ENCODE assay signal across 8 mouse cellular contexts in the genomic region with DNA sequence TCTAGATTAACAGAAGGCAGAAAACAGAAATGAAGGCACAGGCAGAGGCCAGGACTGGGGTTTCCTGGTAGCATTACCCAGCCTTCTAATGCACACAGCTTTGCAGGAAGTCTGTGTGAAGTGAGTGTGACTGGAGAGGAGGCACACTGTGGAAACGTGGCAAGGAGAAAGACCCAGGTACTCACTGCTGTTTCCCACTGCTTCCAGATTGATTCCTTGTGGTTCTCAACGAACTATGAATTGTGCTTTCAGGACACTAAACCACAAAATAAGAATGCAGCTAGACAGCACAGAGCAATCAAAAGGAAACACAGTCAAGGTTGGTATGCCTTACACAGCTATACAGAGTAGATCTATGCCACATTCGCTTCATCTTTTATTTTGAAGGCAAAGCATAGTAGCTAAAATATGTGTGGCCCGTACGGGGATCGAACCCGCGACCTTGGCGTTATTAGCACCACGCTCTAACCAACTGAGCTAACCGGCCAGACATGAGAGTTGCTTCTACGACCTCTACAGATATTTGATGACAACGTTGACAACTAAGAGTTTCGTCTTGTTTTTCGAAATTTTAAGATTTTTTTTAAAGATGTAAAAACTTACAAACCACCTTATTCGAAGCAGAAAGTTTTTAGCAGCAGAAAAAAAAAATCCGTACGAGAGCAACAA.
DNase-seq lines count a peak whose midpoint lies in the region; ATAC-seq and TF ChIP-seq lines count a peak whose summit lies in the region.
"Not testable (repeated sequence)": the region's sequence is repeated elsewhere in the genome, so short reads cannot be mapped to it uniquely, and the experiment has no call there.

No protein-coding gene starts in this region.

- H3K27me3 ChIP-seq in ES-Bruce4 (ENCODE audit: control insufficient read depth, insufficient read depth, low read length, poor library complexity, severe bottlenecking); stomach, postnatal 0 days (ENCODE audit: control insufficient read depth, insufficient read depth, low read length): not testable (repeated sequence)
- H3K27me3 ChIP-seq in forebrain, embryonic 15.5 days: peaks cover 64% of the 10 kb centered on the region
- H3K27me3 ChIP-seq in hindbrain, embryonic 13.5 days: peaks cover 79% of the 10 kb centered on the region
- peaks cover 59% of the 10 kb centered on the region for H3K27me3 ChIP-seq in liver, embryonic 16.5 days (ENCODE audit: control insufficient read depth, insufficient read depth, low read depth, low read length)
- H3K27me3 ChIP-seq in midbrain, postnatal 0 days (ENCODE audit: insufficient read depth, low read length): peaks cover 47% of the 10 kb centered on the region

- peak overlapping the region; percentile 74 for H3K9ac ChIP-seq in ES-Bruce4 (ENCODE audit: low read depth, poor library complexity, severe bottlenecking)
- not testable (repeated sequence) for H3K9ac ChIP-seq in forebrain, embryonic 15.5 days (replicated peaks); hindbrain, embryonic 13.5 days; liver, embryonic 16.5 days (ENCODE audit: low read depth, low read length); midbrain, postnatal 0 days (replicated peaks; ENCODE audit: low read length, poor library complexity, severe bottlenecking); stomach, postnatal 0 days (ENCODE audit: low read length)

- not testable (repeated sequence) for TF ChIP-seq EP300 in ES-Bruce4 (IDR thresholded peaks at IDR 0.05; ENCODE audit: insufficient read depth, low read depth, low read length); stomach, postnatal 0 days (optimal IDR thresholded peaks at IDR 0.05)

- H3K9me3 ChIP-seq in ES-Bruce4 (replicated peaks; ENCODE audit: control insufficient read depth, insufficient read depth, low read length, poor library complexity, severe bottlenecking); forebrain, embryonic 15.5 days; hindbrain, embryonic 13.5 days; liver, embryonic 16.5 days (replicated peaks; ENCODE audit: control insufficient read depth, low read length); midbrain, postnatal 0 days (ENCODE audit: low read length); stomach, postnatal 0 days (ENCODE audit: control insufficient read depth, low read length): not testable (repeated sequence)

- H3K27ac ChIP-seq in ES-Bruce4 (ENCODE audit: insufficient read depth, low read length); forebrain, embryonic 15.5 days (replicated peaks); hindbrain, embryonic 13.5 days; liver, embryonic 16.5 days (ENCODE audit: low read length); midbrain, postnatal 0 days (ENCODE audit: low read depth, low read length); stomach, postnatal 0 days (replicated peaks): not testable (repeated sequence)

- WGBS in forebrain, embryonic 15.5 days: 5% methylated on average over 18 of the region's 18 CpGs
- WGBS in hindbrain, embryonic 13.5 days: 4% methylated on average over 18 of the region's 18 CpGs
- under 1% methylated on average over 18 of the region's 18 CpGs for WGBS in liver, embryonic 16.5 days (ENCODE audit: insufficient replicate concordance)
- WGBS in midbrain, postnatal 0 days: 7% methylated on average over 18 of the region's 18 CpGs
- WGBS in stomach, postnatal 0 days: 11% methylated on average over 18 of the region's 18 CpGs

- not testable (repeated sequence) for TF ChIP-seq CTCF in ES-Bruce4 (IDR thresholded peaks at IDR 0.05; ENCODE audit: low read depth, low read length); midbrain, postnatal 0 days (IDR thresholded peaks at IDR 0.05); stomach, postnatal 0 days (IDR thresholded peaks at IDR 0.05; ENCODE audit: low read depth)

- not testable (repeated sequence) for H3K36me3 ChIP-seq in ES-Bruce4 (ENCODE audit: control insufficient read depth, insufficient read depth, low read length, poor library complexity, severe bottlenecking); forebrain, embryonic 15.5 days; hindbrain, embryonic 13.5 days; liver, embryonic 16.5 days (ENCODE audit: control insufficient read depth, insufficient read depth); midbrain, postnatal 0 days (ENCODE audit: insufficient read depth, low read length); stomach, postnatal 0 days (ENCODE audit: control insufficient read depth, insufficient read depth, low read length)

- peak overlapping the region; percentile 50 for H3K4me2 ChIP-seq in forebrain, embryonic 15.5 days (replicated peaks)
- H3K4me2 ChIP-seq in hindbrain, embryonic 13.5 days: peak overlapping the region; percentile 50
- H3K4me2 ChIP-seq in liver, embryonic 16.5 days (ENCODE audit: low read depth, low read length): peak overlapping the region; percentile 75
- H3K4me2 ChIP-seq in midbrain, postnatal 0 days (ENCODE audit: low read depth, low read length, poor library complexity, severe bottlenecking): peak overlapping the region; percentile 47; the same call in 1 of the 2 replicates
- H3K4me2 ChIP-seq in stomach, postnatal 0 days (replicated peaks; ENCODE audit: low read depth): peak overlapping the region; percentile 41; the same call in 1 of the 2 replicates

- DNase-seq in embryo, embryonic 10 days (ENCODE audit: low spot score): peak; percentile 85
- DNase-seq in layer of hippocampus, postnatal 14 days (ENCODE audit: low spot score in 2 of 2): peak; percentile 41
- not testable (repeated sequence) for DNase-seq in midbrain, postnatal 0 days (ENCODE audit: low spot score); stomach, postnatal 0 days (ENCODE audit: low spot score)

- not testable (repeated sequence) for TF ChIP-seq POLR2A in ES-Bruce4 (IDR thresholded peaks at IDR 0.05; ENCODE audit: insufficient read depth, low read length)

- not testable (repeated sequence) for H3K4me1 ChIP-seq in ES-Bruce4 (ENCODE audit: control insufficient read depth, insufficient read depth, low read length); liver, embryonic 16.5 days (ENCODE audit: control insufficient read depth, low read depth, low read length); midbrain, postnatal 0 days (ENCODE audit: insufficient read depth, low read length); stomach, postnatal 0 days (replicated peaks; ENCODE audit: control insufficient read depth, insufficient read depth)
- H3K4me1 ChIP-seq in forebrain, embryonic 15.5 days: peaks cover 28% of the 10 kb centered on the region
- peaks cover 25% of the 10 kb centered on the region for H3K4me1 ChIP-seq in hindbrain, embryonic 13.5 days (replicated peaks)

- H3K4me3 ChIP-seq in ES-Bruce4 (ENCODE audit: low read depth, low read length): peak overlapping the region; percentile 79
- peak overlapping the region; percentile 37 for H3K4me3 ChIP-seq in forebrain, embryonic 15.5 days
- not testable (repeated sequence) for H3K4me3 ChIP-seq in hindbrain, embryonic 13.5 days
- H3K4me3 ChIP-seq in liver, embryonic 16.5 days (ENCODE audit: low read depth, low read length): peak overlapping the region; percentile 55
- peak overlapping the region; percentile 34; the same call in 1 of the 2 replicates for H3K4me3 ChIP-seq in midbrain, postnatal 0 days (ENCODE audit: low read depth, low read length)
- peak overlapping the region; percentile 29 for H3K4me3 ChIP-seq in stomach, postnatal 0 days (ENCODE audit: low read depth, low read length)

- ATAC-seq in forebrain, embryonic 15.5 days (replicated peaks); hindbrain, embryonic 13.5 days (ENCODE audit: low FRiP score); midbrain, postnatal 0 days (ENCODE audit: low FRiP score); stomach, postnatal 0 days (ENCODE audit: low FRiP score, low TSS enrichment): not testable (repeated sequence)
- peak; percentile 64; the same call in 1 of the 2 replicates for ATAC-seq in liver, embryonic 16.5 days (ENCODE audit: low read depth)
